Mouse (Mus musculus): ENCODE data around the gene Fbxw10.

Fbxw10 gene

DNA sequence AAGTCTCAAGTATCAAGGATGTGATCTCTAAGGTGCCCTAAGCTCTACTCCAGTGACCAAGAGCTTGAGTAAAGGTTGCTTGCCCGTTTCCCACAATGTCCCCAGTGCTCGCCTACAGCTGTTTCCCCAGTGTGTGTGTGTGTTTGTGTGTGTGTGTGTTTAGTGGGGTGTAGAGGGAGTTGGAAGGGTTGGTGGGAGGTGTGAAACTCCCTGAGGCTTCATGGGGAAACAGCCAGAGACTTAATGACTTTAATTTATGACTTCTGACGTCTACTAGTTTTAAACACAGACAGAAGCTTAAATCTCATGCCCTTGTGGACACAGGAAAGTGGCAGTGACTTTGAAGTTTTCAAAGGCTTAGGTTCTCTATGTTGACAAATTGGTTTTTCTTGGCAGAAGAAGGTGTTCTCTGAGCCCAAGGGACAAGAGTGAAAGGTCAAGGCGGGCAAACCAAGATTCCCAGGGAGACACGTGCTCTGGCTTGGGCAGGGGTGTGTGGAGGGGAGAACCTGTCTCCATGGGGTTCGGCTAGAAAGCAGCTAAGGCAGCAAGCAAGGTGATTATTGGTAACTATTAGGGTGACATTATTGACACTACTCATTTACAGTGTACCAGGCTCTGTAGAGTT lies 20.6 kb upstream of the Fbxw10 start:
- H3K27me3 ChIP-seq (ENCODE audit: insufficient read depth, low read length), result peaks cover 3% of the 10 kb centered on the region
- peaks cover 28% of the 10 kb centered on the region for H3K4me1 ChIP-seq (replicated peaks; ENCODE audit: low read depth, low read length)
- no peaks in the 10 kb centered on the region for H3K9me3 ChIP-seq (ENCODE audit: low read length)
- no peak for TF ChIP-seq CTCF (conservative IDR thresholded peaks at IDR 0.05; ENCODE audit: low read length)
- TF ChIP-seq POU5F1 (IDR thresholded peaks at IDR 0.05; ENCODE audit: borderline replicate concordance, low read length), result no peak
- TF ChIP-seq NANOG (IDR thresholded peaks at IDR 0.05; ENCODE audit: borderline replicate concordance, low read length), result no peak
- H3K36me3 ChIP-seq (ENCODE audit: insufficient read depth, low read length), result no peaks in the 10 kb centered on the region
- no peak overlapping the region for H3K4me3 ChIP-seq (replicated peaks; ENCODE audit: low read length)

DNA sequence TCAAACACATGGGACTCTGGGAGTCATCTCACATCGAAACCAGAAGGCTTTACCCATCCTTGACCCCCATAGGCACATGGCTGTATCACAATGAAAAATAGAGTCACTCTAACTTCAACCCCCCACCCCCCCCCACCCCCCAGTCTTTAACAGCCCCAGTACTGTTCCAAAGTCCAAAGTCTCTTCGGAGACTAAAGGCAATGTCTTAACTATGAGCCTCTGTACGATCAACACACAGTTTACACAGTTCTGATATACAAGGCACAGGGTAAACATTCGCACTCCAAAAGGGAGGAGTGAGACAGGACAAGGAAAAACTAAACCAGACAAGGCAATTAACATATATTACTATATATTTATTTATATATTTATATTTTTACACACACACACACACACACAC lies 19.7 kb upstream of the Fbxw10 start:
- Histone ChIP-seq H3K36me3 (ENCODE audit: insufficient read depth, low read length) (no peaks in the 10 kb centered on the region), H3K4me1 (replicated peaks; ENCODE audit: low read depth, low read length) (peaks cover 28% of the 10 kb centered on the region), H3K4me3 (replicated peaks; ENCODE audit: low read length) (no peak overlapping the region), H3K9me3 (ENCODE audit: low read length) (no peaks in the 10 kb centered on the region), H3K27me3 (ENCODE audit: insufficient read depth, low read length) (peaks cover 3% of the 10 kb centered on the region)
- TF ChIP-seq NANOG (IDR thresholded peaks at IDR 0.05; ENCODE audit: borderline replicate concordance, low read length), result no peak
- TF ChIP-seq CTCF (conservative IDR thresholded peaks at IDR 0.05; ENCODE audit: low read length), result no peak
- no peak for TF ChIP-seq POU5F1 (IDR thresholded peaks at IDR 0.05; ENCODE audit: borderline replicate concordance, low read length)

DNA sequence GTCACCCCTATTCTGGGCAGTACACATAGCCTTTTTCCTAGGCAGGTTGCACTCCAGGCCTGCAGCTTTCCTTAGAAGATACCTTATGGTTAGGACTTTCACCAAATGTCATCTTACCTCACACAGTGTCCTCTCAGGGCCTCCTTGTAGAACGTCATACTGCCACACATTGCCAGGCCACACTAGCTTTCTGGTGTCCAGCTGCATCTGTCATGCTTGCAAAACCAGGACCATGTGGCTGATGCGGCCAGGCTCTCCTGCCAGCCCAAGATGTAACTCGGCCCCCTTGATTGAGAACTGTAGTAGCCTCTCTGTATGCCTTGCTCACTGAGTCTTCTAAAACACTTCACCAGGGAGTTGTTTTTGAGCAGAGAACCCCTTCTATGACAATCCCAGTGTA lies 19.0 kb upstream of the Fbxw10 start:
- TF ChIP-seq CTCF (conservative IDR thresholded peaks at IDR 0.05; ENCODE audit: low read length) (no peak), NANOG (IDR thresholded peaks at IDR 0.05; ENCODE audit: borderline replicate concordance, low read length) (no peak), POU5F1 (IDR thresholded peaks at IDR 0.05; ENCODE audit: borderline replicate concordance, low read length) (no peak)
- H3K36me3 ChIP-seq (ENCODE audit: insufficient read depth, low read length), result no peaks in the 10 kb centered on the region
- H3K4me3 ChIP-seq (replicated peaks; ENCODE audit: low read length), result no peak overlapping the region
- no peaks in the 10 kb centered on the region for H3K9me3 ChIP-seq (ENCODE audit: low read length)
- peaks cover 3% of the 10 kb centered on the region for H3K27me3 ChIP-seq (ENCODE audit: insufficient read depth, low read length)
- peaks cover 26% of the 10 kb centered on the region for H3K4me1 ChIP-seq (replicated peaks; ENCODE audit: low read depth, low read length)

DNA sequence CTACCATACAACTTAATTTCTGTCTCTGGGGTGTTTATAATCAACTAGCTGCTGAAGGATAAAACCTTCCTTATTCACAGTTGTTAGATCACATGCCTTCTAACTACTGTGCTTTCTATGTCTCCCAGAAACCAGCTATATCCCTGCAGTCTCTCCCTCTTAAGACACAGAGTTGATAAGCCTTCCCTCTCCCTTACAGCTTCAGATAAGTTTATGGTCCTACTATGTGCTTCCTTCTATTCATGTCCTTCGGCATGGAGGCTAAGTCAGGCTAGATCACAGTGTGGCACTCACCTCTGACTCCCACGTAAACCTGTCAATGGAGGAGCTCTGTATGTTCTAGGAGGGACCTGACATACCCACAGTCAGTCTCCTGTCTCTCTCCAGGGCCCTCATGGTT lies 16.5 kb upstream of the Fbxw10 start:
- TF ChIP-seq NANOG (IDR thresholded peaks at IDR 0.05; ENCODE audit: borderline replicate concordance, low read length) (no peak), CTCF (conservative IDR thresholded peaks at IDR 0.05; ENCODE audit: low read length) (no peak), POU5F1 (IDR thresholded peaks at IDR 0.05; ENCODE audit: borderline replicate concordance, low read length) (no peak)
- Histone ChIP-seq H3K9me3 (ENCODE audit: low read length) (no peaks in the 10 kb centered on the region), H3K4me1 (replicated peaks; ENCODE audit: low read depth, low read length) (peaks cover 22% of the 10 kb centered on the region), H3K4me3 (replicated peaks; ENCODE audit: low read length) (no peak overlapping the region), H3K36me3 (ENCODE audit: insufficient read depth, low read length) (no peaks in the 10 kb centered on the region), H3K27me3 (ENCODE audit: insufficient read depth, low read length) (peaks cover 6% of the 10 kb centered on the region)

DNA sequence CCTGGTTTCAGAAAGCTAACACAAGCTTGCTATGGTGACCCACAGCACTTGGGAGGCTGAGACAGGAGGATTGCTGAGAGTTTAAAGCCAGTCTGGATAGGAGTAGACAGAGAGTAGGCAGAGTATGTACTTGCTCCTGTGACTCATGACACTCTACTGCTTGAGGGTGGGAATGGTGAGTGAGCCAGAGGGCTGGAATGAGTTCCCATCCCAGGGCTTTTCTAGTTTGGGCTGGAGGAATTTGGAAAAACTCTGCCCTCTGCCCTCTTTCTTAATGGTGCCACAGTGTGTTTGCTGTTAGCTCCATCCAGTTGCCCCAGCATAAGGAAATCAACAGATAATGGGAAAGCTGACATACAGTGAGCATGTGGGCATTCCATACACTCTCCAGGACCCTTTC lies 15.0 kb upstream of the Fbxw10 start:
- H3K4me3 ChIP-seq (replicated peaks; ENCODE audit: low read length), result no peak overlapping the region
- no peak for TF ChIP-seq NANOG (IDR thresholded peaks at IDR 0.05; ENCODE audit: borderline replicate concordance, low read length)
- no peak for TF ChIP-seq POU5F1 (IDR thresholded peaks at IDR 0.05; ENCODE audit: borderline replicate concordance, low read length)
- TF ChIP-seq CTCF (conservative IDR thresholded peaks at IDR 0.05; ENCODE audit: low read length), result no peak
- H3K9me3 ChIP-seq (ENCODE audit: low read length), result no peaks in the 10 kb centered on the region
- peaks cover 3% of the 10 kb centered on the region; the same call in 1 of the 2 replicates for H3K27me3 ChIP-seq (ENCODE audit: insufficient read depth, low read length)
- H3K4me1 ChIP-seq (replicated peaks; ENCODE audit: low read depth, low read length), result peaks cover 16% of the 10 kb centered on the region; the same call in 1 of the 2 replicates
- H3K36me3 ChIP-seq (ENCODE audit: insufficient read depth, low read length), result no peaks in the 10 kb centered on the region

- Histone ChIP-seq H3K9me3 (ENCODE audit: low read length) (no peaks in the 10 kb centered on the region), H3K4me1 (replicated peaks; ENCODE audit: low read depth, low read length) (peaks cover 58% of the 10 kb centered on the region), H3K4me3 (replicated peaks; ENCODE audit: low read length) (peak overlapping the region; percentile 55; the same call in 1 of the 2 replicates), H3K27me3 (ENCODE audit: insufficient read depth, low read length) (no peaks in the 10 kb centered on the region), H3K36me3 (ENCODE audit: insufficient read depth, low read length) (no peaks in the 10 kb centered on the region)
- TF ChIP-seq NANOG (IDR thresholded peaks at IDR 0.05; ENCODE audit: borderline replicate concordance, low read length), result no peak
- no peak for TF ChIP-seq POU5F1 (IDR thresholded peaks at IDR 0.05; ENCODE audit: borderline replicate concordance, low read length)
- TF ChIP-seq CTCF (conservative IDR thresholded peaks at IDR 0.05; ENCODE audit: low read length), result no peak
These were observed 2.3 kb upstream of the Fbxw10 start for GRCm38 (mm10) chr11:62844562-62844961.

GRCm38 (mm10) chr11:62845730-62846129 lies 1.1 kb upstream of the Fbxw10 start:
- Histone ChIP-seq H3K4me1 (replicated peaks; ENCODE audit: low read depth, low read length) (peaks cover 51% of the 10 kb centered on the region), H3K9me3 (ENCODE audit: low read length) (no peaks in the 10 kb centered on the region), H3K27me3 (ENCODE audit: insufficient read depth, low read length) (no peaks in the 10 kb centered on the region), H3K4me3 (replicated peaks; ENCODE audit: low read length) (peak overlapping the region; percentile 55), H3K36me3 (ENCODE audit: insufficient read depth, low read length) (no peaks in the 10 kb centered on the region)
- TF ChIP-seq CTCF (conservative IDR thresholded peaks at IDR 0.05; ENCODE audit: low read length) (no peak), NANOG (IDR thresholded peaks at IDR 0.05; ENCODE audit: borderline replicate concordance, low read length) (peak; percentile 87), POU5F1 (IDR thresholded peaks at IDR 0.05; ENCODE audit: borderline replicate concordance, low read length) (0 out of 2 replicates have a peak, but pooled peaks have one; percentile 27)

DNA sequence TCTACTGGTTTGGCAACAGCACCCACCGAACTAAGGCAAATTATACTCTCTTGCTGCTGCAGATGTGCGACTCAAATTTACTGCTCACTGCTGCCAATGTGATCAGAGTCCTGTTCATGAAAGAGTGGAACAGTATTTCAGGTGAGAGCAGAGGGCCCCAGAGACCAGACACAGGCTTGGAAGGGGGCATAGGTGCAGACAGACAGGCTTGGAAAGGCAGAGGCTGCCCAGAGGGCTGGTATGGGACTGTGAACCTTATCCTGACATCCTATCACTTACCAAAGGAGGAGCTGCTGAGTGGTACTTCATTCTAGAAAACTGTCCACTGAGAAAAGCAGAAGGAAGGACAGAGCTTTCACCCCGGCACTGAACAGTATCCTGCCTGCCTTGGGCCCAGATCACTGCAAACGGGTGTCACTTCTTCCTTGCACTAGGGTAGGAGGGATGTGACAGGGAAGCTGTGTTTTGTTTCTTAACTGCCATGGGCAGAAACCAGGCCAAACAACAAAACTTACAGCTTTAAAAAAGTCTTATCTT lies 854 bp downstream of the Fbxw10 start:
- no peaks in the 10 kb centered on the region for H3K27me3 ChIP-seq (ENCODE audit: insufficient read depth, low read length)
- H3K4me3 ChIP-seq (replicated peaks; ENCODE audit: low read length), result peak overlapping the region; percentile 66; the same call in 1 of the 2 replicates
- no peak for TF ChIP-seq POU5F1 (IDR thresholded peaks at IDR 0.05; ENCODE audit: borderline replicate concordance, low read length)
- TF ChIP-seq CTCF (conservative IDR thresholded peaks at IDR 0.05; ENCODE audit: low read length), result no peak
- no peak for TF ChIP-seq NANOG (IDR thresholded peaks at IDR 0.05; ENCODE audit: borderline replicate concordance, low read length)
- peaks cover 49% of the 10 kb centered on the region for H3K4me1 ChIP-seq (replicated peaks; ENCODE audit: low read depth, low read length)
- no peaks in the 10 kb centered on the region for H3K9me3 ChIP-seq (ENCODE audit: low read length)
- H3K36me3 ChIP-seq (ENCODE audit: insufficient read depth, low read length), result no peaks in the 10 kb centered on the region
